Mouse (Mus musculus) inflammation-experienced regulatory T-cells, adult 6 months (primary cell): ENCODE data around the gene Celf2. TPM values are rescaled to one million over a fixed set of nuclear protein-coding genes. Genes with fewer than 3 reads are reported as not detected.

Source experiments
- ATAC-seq: one replicate; pipeline ENCODE4 v1.8.0; 2017
- polyA plus RNA-seq, 3 experiments: library from polyadenylated mRNA; unstranded; fragments of 100-300 nt; shearing (Covaris generic); gene quantifications; one replicate each; pipeline ENCODE4 v1.2.1; 2017

The Celf2 gene
- polyA plus RNA-seq, 3 experiments from 2014 or later, result 179 to 241 (median 217) TPM

DNA sequence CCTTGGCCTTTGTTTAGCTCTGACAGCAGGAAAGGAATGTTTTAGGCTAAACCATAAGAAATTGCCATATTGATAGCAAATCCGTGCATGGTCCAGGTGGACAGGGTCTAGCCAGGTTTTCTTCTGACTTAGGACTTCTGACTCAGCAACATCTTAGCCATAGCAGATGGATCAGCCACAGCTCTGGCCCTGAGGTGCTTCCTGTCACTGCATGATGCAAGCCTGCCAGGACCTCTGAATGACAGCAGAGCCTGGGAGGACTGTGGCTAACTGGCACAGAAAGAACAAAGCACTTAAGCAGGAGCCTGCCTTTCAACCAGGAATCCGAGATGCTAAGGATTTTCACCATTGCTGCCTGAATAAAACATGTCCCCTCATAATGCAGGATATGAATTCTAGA lies 507.4 kb downstream of the Celf2 start:
- ATAC-seq, result no peak

DNA sequence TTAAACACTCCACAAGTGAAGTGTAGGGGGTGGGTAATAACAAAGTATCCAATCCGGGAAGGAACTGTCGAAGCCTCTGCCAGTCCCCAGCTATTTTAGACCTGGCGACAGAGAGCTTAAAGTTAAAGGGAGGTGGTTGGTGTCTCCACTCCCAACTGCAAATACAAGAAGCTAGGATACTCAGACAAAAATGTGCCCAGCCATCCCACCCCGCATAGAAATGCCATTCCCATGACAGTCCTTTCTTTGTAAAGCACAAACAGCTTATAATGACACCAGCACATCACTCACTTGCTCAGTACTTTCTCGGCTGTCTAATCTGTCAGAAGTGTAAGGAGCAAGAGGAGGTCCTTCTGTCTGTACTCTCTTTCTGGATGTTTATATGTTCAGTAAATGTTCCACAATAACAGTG lies 518.3 kb downstream of the Celf2 start:
- no peak for ATAC-seq

DNA sequence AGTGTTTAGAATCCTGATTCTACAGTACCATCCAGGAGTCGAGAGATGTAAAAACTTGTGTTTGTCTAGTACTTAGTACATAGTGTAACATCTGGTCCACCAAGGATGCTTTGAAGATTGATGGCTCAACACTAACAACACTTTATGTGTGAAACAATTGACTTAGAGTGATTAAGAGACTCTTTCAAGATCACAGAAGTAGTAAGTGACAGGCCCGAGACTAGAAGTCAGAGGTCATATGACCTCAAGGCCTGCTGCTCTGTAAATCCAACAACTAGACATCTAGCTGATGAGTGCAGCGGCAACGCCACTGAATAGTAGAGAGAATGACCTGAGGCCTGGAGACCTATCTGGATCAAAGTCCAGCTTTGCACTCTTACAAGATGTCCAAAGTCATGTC lies 523.7 kb downstream of the Celf2 start:
- no peak for ATAC-seq

DNA sequence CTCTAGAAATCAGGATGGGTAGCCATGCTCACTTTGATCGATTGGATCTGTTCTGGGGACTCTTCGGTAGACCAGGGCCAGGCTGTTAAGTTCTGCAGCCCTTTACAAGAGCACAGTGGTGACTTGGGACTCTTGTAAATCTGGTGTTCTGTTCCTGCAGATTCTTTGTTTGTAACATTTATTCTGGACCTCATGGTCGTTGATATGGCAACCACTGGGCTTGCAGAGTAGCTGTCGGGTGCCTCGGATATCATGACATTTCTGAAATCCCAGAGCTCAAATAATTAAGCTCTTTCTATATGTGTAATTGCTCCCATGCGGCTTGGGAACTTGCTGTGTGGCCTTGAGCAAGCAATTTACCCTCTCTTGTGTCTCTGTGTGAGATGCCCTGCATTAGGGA lies 525.5 kb downstream of the Celf2 start:
- no peak for ATAC-seq

DNA sequence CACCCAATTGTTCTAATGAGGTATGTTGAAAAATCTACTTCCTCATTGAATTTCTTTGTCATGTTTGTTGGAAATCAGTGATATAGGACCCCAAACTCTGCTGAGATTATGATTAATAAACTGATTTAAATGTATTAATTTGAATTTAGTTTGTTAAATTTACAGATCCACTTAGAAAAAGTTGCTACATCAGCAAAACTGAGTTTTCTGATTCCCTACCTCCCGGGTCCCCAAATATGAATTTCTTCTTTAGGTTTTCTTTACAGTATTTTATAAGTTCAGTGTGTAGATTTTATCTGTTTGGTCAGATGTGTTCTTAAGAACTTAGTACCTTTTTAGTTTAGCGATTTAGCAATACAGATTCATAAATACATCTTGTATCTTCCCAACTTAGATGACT lies 533.1 kb downstream of the Celf2 start:
- no peak for ATAC-seq

DNA sequence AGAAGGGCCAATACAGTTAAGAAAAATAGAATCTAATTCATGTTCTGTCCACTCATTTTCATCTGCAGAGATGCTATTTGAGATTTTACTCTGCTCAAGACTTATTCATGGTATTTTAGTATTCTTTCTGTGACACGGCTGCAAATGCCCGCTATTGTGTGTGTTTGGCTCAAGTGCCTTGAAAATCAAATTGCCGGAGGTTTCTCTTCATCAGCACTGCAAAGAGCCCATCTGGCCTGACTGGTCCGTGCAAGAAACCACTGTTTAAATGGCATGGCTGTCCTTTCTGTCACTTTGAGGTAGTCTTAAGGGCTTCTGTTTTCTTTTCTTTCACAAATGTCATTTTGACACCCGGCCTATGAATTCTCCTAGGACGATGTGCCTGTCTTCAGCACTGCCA lies 540.1 kb downstream of the Celf2 start:
- no peak for ATAC-seq

DNA sequence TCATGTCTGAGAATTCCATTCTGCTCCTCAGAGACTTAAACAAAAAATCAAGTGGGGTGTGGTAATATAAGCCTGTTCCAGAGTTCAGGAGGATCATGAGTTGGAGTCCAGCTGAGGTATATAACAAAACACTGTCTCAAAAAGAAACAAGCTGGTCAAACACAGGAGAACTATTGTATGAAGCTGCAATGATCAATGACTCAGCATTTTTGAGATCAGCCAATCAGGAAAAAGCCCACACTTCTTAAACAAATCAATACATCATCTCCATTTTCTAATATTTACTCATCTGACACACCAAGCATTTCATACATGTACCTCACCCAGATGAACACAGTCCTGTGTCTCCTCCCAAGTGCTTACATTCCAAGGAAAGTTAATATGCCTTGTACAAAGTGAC lies 544.1 kb downstream of the Celf2 start:
- no peak for ATAC-seq

DNA sequence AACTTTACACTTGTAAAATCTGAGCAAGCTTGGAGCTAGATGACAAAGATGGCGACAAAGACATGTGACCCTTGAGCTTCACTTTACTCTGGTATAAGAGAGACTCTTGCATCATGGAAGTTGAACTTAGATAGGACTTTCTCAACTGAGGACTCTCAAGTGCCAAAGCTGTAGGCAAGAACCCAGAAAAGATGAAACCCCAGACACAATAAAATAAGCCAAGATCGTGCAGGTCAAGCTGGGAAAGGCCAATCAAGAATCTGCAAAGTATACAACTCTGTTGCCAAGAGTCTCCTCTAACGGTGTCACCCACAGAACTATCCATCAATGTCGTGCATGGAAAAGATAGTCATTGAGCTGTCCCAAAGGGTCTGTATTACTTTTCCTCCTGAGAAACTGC lies 558.7 kb downstream of the Celf2 start:
- ATAC-seq, result no peak

DNA sequence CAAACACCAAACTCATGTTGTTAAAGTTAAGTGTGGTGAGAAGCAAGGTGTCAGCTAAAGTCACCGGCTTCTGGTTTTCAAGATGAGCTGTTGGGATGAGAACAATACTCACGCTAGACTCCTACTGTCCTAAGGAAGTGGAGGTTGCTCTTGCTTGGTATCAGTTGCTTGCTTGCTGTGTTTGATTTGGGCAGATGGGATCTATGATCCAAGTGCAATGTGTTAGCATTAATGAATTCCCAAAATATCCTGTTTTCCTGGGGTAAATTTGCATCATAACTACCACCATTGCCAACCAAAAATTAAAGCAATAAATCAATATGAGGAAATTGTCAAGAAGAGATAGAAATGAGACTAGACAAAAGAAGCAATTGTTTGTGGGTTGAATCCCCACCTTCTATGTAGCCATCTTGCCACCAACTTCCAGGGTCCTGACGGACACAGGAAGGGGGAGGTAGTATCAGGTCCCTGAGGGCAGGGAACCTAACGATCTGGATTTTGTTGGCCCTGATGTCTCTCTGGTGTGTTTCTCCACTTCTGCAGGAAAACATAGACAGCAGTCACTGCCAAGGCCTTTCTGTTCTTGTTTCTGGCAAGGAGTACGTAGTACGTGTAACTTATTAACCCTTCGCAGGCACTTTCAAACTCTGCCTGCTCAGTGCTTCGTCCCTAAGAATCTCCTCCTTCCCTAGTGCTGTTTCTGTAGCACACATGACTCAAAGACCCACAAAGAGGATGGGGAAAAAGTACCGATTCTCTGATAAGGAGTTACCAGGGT lies 563.5 kb downstream of the Celf2 start:
- ATAC-seq, result no peak

DNA sequence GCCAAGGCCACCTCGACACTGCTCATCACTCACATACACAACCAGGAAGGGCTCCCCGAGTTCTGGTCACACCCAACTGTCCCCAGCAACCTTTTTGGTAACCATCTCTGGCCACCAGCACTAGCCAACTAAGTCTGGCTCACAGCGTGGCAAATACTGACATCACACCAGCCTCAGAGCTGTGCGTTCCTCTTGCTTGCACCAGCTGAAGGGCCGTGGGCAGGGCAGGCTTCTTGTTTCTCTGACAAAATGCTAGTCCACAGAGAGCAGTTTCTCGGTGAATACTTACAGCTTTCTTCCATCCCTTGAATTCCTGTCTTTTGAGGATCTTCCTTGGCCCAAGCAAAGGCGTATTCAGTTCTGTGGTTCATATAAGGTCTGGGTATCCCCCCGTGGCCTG lies 565.7 kb downstream of the Celf2 start:
- ATAC-seq, result no peak

DNA sequence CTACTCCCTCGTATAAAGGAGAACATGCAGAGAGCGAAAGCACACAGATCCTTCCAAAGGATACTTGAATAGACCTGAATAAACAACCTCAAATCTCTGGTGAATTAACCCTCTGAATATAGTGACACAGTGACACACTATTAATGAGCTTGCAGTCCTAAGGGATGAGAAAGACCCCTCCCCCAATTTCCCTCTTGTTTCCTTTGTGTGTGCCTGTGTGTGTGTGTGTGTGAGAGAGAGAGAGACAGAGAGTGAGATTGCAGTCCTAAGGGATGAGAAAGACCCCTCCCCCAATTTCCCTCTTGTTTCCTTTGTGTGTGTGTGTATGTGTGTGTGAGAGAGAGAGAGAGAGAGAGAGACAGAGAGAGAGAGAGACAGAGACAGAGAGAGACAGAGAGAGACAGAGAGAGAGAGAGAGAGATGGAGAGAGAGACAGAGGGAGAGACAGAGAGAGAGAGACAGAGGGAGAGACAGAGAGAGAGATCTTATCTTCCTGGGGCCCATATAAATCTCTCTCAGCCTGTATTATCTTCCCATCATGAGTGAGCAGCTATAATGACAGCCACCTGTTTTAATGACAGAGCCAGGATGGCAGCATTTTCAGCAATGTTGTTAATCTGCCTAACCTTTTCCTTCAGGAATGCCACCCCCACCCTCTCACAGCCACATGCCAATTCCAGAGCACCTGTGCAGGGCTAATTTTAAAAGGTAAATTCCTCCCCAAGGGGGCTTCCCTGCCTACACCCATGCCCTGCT lies 566.5 kb downstream of the Celf2 start:
- ATAC-seq, result no peak

DNA sequence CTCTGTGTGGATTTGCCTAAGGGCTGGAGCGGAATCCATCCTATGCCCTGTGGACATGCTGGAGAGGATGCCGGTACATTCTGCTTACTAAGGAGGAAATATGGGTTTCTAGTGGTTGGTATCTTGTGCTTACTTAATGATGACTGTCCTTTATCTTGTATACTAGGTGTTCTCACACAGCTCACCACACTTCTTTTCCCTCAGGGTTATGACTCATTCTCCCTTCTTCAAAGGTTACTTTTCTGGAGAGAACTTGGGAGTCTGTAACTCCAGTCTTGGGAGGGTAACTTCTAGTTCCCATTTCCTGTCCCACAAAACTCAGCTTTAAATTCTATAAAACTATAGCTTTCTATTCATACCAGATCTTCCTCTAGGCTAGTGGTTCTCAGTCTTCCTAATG lies 570.2 kb downstream of the Celf2 start:
- no peak for ATAC-seq

DNA sequence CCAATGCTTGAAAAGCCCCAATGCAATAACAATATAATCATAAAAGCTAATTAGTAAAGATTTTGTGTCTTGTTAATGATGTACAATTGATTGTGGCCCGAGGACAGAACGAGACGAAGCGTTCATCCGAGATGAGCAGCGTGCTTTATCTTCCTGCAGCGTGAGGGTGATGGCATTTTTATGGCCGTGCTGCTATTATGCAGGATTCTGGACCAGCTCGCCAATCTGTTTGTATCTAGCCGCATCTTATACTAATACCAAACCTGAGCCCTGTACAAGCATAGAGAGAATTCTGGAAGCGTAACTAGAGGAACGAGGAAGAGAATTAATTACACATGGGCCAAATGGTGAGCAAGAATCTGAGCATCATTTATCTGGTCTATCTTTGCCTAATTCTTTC lies 576.2 kb downstream of the Celf2 start:
- ATAC-seq, result no peak

DNA sequence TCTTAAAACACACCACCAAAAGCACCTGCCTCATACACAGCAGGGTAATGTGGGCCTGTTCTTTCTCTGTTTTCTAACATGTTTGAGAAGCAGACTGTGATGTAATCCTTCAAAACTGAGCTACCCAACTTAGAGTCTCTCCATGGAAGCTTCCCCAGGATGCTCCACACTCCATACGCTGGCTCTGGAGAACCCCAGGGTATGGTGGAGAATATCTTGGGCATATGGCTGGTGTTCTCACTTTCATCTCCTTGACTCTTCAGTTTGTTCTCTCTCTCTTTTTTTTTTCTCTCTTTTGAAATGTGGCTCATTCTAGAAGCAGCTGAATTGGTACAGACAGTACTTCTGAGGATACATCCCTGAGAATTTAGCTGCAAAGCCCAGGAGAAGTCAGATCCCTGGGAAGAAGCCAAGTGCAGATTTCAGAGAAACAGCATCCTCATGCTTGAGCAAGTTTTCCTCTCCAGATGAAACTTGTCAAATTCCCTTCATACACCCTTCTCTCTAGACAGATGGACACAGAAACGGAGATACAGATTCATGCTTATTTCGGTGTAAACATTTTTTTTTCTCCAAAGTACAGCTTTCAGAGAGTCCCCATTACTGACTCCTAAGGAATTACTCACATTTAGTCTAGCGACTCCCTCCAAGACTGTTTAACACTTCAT lies 581.5 kb downstream of the Celf2 start:
- no peak for ATAC-seq

DNA sequence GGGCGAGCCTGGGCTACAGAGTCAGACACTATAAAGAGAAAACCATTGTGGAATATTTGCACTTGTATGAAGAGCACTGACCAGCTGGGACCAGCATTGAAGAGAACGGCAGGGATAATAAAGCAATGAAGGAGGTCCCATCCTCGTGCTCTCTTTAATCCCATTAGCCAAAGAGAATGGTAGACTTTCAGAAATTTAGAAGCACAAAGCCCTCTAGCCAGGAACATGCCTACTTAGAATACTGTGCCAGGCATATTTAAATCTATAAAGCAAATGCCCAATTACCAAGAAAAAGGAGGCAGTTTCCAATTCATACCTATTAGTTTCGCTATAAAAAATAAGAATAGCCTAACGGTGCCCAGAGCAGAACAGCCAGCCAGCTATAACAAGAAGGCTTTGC lies 583.9 kb downstream of the Celf2 start:
- no peak for ATAC-seq

DNA sequence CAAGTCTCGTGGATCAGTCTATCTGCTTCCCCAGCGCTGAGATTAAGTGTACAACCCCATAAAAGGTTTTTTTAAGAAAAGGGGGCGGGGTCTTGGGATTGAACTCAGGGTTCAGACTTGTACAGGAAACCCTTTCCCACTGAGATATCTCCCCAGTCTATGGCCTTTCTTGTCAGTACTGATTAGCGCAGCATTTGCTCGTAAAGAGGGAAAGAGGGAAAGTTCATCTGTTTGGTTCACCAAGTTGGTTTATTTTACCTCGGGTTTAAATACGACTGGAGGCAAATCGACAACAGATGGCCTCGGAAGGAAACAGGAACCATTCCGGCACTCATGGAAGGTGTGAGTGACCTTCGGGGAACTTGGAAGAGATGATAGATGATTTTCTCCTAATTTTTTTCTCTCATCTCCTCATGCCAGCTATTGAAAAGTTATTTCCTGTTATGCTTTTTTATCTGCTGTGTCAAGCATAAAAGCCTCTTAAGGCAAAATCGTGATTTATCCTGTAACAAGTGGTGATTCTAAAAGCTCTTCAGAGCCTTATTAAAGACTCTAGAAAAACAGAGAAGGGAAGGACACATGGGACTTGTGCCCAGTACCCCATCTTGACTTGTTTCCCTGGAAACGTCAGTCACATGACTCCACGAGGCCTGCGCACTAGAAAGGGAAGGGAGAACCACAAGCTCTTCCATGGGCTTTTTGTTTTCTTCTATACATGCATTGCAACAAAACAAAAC lies 585.5 kb downstream of the Celf2 start:
- ATAC-seq, result no peak

DNA sequence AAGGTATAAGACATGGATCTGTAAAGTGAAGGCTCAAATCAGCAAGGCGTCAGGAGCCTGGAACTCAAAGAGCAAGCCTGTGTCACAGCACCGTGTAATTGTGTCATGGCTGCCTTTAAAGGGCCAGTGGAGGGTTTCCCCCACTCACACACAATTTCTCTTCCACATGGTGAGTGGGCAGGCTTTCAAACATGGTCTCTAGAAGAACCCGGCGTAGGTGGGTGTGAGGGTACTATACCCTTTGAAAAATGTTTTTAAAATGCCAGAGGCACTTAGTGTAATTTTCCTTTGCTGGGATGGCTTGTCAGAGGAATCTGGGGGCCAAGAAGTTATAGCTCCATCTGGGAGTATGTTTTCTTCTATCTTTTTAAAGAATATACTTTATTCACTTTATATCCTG lies 594.0 kb downstream of the Celf2 start:
- ATAC-seq, result no peak

DNA sequence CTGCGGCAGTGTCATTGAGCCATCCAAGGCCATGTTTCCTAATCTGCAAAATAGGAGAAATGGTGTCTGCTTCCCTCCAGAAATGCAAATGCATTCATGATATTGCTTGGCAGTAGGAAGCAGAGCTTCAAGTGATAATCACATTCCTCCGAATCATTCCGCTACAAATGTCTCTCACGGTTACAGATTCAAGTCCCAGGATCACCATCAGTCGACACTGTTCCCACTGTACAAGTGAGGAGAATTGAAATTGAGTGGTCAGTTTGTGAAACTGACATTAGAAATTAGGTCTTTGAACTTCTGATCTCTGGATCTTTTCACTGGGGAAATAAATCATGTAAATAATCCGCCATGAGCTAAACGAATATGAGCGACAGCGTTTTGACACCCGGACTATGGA lies 596.0 kb downstream of the Celf2 start:
- ATAC-seq, result no peak

DNA sequence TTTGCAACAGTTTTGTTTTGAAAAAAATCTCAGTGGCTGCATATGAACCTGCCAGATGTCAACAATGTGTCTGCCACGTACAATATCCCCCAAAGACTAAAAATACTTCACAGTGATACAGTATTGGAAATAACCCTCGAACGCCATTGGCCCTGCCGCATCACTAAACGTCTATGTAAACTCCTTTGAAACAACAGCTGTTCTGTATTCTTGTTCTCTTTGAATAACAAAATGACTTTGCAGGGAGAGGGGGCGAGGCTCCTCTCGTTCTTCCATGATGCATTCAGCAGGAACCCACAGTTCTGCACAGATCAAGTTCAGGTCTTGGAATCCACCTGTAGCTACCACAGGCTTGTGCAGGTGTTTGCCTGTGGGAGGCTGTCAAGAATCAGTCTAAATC lies 597.4 kb downstream of the Celf2 start:
- ATAC-seq, result no peak

DNA sequence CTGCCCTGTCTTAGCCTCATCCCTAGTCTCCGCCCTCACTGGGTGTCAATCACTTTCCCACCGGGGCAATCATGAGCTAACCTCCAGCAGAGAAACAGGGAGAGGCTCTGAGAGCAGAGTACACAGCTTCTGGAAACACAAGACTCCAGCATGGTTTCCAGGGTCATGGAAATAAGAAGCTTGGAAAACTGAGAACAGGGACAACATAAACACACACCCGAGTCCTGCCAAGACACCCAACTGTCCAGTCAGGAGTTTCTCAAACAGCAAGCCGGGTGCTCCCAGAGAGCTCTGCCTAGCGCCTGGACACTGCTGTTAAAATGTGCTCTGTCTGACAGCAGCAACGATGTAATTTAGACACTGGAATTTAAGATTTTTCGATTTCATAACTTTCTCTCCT lies 599.4 kb downstream of the Celf2 start:
- no peak for ATAC-seq

DNA sequence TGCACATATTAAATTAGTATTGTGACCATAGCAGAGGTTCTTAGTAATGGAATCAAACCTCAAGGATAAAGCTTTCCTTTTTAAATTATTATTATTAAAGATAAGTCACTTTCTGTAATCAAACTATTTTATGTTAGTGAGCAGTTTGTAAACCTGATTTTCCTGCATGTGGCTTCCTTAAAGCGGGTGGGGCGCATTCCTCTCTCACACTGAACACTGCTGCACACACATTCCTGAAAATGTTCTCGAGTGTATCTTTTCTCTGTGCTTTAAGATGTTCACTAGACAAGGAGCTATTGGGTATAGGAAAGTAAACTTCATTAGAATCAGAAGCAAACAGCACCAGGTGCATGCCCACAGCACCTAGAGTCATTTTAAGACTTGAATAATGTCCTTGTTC lies 605.0 kb downstream of the Celf2 start:
- no peak for ATAC-seq

DNA sequence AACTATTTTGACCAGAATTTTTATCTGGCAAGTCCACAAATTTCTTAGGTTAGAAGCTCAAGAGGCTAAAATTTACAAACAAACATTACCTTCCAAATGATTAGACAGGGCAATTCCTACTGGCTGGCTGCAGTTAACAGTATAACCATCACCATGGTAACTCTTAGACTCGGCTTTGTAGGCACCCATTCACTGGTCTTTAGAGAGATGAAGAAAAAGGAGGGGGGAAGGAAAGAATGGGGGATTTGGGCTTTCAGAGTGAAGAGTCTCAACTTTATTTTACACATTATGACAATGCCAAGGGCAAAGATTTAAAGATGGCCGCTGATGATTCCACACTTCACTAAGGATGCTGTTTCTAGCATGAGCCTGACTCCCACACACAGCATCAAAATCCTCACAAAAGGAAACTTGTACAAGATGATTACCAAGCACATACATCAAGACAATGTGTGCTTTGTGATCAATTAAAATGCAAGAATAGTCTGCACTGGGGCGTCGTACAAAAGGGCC lies 606.1 kb downstream of the Celf2 start:
- no peak for ATAC-seq

DNA sequence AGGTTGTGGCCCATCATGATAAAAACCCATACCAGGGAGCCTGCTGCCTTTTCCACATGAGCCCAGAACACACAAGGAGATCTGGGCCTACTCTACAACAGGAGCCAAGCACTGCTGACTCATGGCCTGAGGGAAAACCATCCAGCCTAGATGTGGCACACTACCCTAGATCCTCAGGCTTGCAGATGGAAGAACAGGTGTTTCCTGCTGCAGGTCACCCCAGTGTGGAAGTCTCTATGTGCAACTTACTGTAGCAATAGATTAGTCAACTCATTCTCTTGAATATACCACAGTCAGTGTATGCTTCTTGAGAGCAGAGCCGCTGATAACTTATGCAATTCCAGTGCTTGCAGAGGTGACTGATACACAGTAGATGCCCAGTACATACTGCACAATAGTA lies 612.5 kb downstream of the Celf2 start:
- ATAC-seq, result no peak
